Mouse (Mus musculus): ENCODE measurements around the gene Ankrd2. TPM values are rescaled to one million over a fixed set of nuclear protein-coding genes. Genes with fewer than 3 reads are reported as not detected.

Ankrd2 gene
- polyA plus RNA-seq, 1 experiment from 2014 or later, result 0.18 TPM

DNA sequence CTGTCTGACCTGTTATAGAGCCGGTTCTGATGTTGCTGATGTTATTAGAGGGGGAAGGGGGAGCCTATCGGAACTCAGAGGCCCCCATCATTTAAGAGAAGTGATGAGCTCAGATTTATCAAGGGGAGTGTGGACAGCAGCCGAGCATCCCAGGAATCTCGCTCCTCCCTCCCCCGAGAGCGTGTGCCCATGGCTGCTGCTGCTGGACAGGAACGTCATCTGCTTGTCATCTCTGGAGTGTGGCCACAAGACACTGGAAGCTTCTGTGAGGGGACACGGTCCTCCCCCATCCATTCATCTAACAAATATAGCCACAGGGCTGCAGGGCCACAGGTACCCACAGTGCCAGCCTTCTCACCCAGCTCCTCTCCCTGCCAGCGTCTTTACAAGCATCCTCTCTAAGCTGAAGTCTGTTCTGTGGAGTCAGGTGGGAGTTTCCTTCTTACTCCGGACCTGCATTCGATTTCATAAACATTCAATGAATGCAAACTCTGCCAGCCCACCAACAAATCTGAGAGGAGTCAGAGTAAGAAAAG lies 1.4 kb downstream of the Ankrd2 start:
- Histone ChIP-seq H3K9me3 (no peaks in the 10 kb centered on the region), H3K4me1 (0 out of 2 replicates have a peak, but pooled peaks cover 16% of the 10 kb centered on the region), H3K9ac (no peak overlapping the region), H3K4me3 (no peak overlapping the region), H3K27ac (no peak overlapping the region), H3K36me3 (peaks cover 7% of the 10 kb centered on the region; the same call in 1 of the 2 replicates), H3K27me3 (replicated peaks) (peaks cover 5% of the 10 kb centered on the region), H3K4me2 (replicated peaks) (no peak overlapping the region)
- 83% methylated on average over 11 of the region's 11 CpGs for WGBS
- ATAC-seq (ENCODE audit: low FRiP score, low read depth), result no peak

- H3K36me3 ChIP-seq, result peaks cover 7% of the 10 kb centered on the region; the same call in 1 of the 2 replicates
- no peak for ATAC-seq (ENCODE audit: low FRiP score, low read depth)
- no peak overlapping the region for H3K4me2 ChIP-seq (replicated peaks)
- H3K9me3 ChIP-seq, result no peaks in the 10 kb centered on the region
- no peak overlapping the region for H3K9ac ChIP-seq
- WGBS, result 93% methylated on average over 12 of the region's 12 CpGs
- no peak overlapping the region for H3K27ac ChIP-seq
- H3K4me3 ChIP-seq, result no peak overlapping the region
- H3K27me3 ChIP-seq (replicated peaks), result peaks cover 5% of the 10 kb centered on the region
- 0 out of 2 replicates have a peak, but pooled peaks cover 16% of the 10 kb centered on the region for H3K4me1 ChIP-seq
These were observed 2.5 kb downstream of the Ankrd2 start for GRCm38 (mm10) chr19:42038310-42038709.

GRCm38 (mm10) chr19:42043988-42044387 lies 8.2 kb downstream of the Ankrd2 start:
- Histone ChIP-seq H3K4me1 (no peaks in the 10 kb centered on the region), H3K27me3 (replicated peaks) (peaks cover 5% of the 10 kb centered on the region), H3K4me3 (no peak overlapping the region), H3K9me3 (no peaks in the 10 kb centered on the region), H3K36me3 (no peaks in the 10 kb centered on the region), H3K27ac (no peak overlapping the region), H3K9ac (no peak overlapping the region), H3K4me2 (replicated peaks) (no peak overlapping the region)
- 93% methylated on average over 6 of the region's 6 CpGs for WGBS
- ATAC-seq (ENCODE audit: low FRiP score, low read depth), result no peak

GRCm38 (mm10) chr19:42045269-42046102 lies 9.7 kb downstream of the Ankrd2 start, which contains the start of gene Hoga1:
Gene Hoga1, plus strand, starts transcription at chr19:42045610.
- no peak within 1 kb of the TSS for H3K27ac ChIP-seq
- peaks cover 2% of the 10 kb centered on the region; the same call in 1 of the 2 replicates for H3K27me3 ChIP-seq (replicated peaks)
- peak; percentile 76 for ATAC-seq (ENCODE audit: low FRiP score, low read depth)
- H3K9me3 ChIP-seq, result no peaks in the 10 kb centered on the region
- H3K36me3 ChIP-seq, result no peaks in the 10 kb centered on the region
- H3K9ac ChIP-seq, result no peak within 1 kb of the TSS
- H3K4me1 ChIP-seq, result no peaks in the 10 kb centered on the region
- 24% methylated on average over 23 of the region's 23 CpGs for WGBS
- peak within 1 kb of the TSS; percentile 24 for H3K4me3 ChIP-seq
- H3K4me2 ChIP-seq (replicated peaks), result peak within 1 kb of the TSS; percentile 54

DNA sequence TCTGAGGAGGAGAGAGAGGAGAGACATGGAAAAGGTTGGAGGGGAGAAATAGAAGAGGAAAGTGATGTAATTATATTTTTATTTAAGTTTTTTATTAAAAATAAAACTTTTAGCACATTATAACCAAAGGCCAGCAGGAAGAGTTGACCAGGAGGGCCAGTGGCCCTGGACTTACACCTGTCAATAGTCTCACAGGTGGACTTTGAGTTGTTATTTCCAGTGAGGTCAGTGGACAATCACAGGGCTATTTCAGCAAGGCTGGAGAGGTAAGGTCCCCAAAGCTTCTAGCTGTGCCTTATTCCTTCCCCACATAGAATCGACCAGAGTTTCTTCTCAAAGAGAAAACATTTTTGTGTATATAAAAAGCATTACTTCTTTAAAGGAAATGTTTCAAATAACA lies 14.5 kb downstream of the Ankrd2 start:
- no peaks in the 10 kb centered on the region for H3K36me3 ChIP-seq
- H3K9ac ChIP-seq, result no peak overlapping the region
- no peaks in the 10 kb centered on the region for H3K4me1 ChIP-seq
- no peak for ATAC-seq (ENCODE audit: low FRiP score, low read depth)
- H3K4me2 ChIP-seq (replicated peaks), result no peak overlapping the region
- no peaks in the 10 kb centered on the region for H3K27me3 ChIP-seq (replicated peaks)
- WGBS, result 82% methylated on average over 1 of the region's 1 CpGs
- H3K4me3 ChIP-seq, result no peak overlapping the region
- no peaks in the 10 kb centered on the region for H3K9me3 ChIP-seq
- H3K27ac ChIP-seq, result no peak overlapping the region

- WGBS, result 84% methylated on average over 3 of the region's 3 CpGs
- H3K4me3 ChIP-seq, result no peak overlapping the region
- no peak for ATAC-seq (ENCODE audit: low FRiP score, low read depth)
These were observed 15.6 kb downstream of the Ankrd2 start for GRCm38 (mm10) chr19:42051351-42051750.

GRCm38 (mm10) chr19:42051948-42052347 lies 16.1 kb downstream of the Ankrd2 start, which contains the start of gene 4933411K16Rik:
Gene 4933411K16Rik, plus strand, starts transcription at chr19:42052248.
- Histone ChIP-seq H3K9me3 (no peaks in the 10 kb centered on the region), H3K27ac (no peak within 1 kb of the TSS), H3K27me3 (replicated peaks) (no peaks in the 10 kb centered on the region), H3K36me3 (no peaks in the 10 kb centered on the region), H3K4me3 (no peak within 1 kb of the TSS), H3K4me2 (replicated peaks) (no peak within 1 kb of the TSS), H3K9ac (no peak within 1 kb of the TSS), H3K4me1 (no peaks in the 10 kb centered on the region)
- ATAC-seq (ENCODE audit: low FRiP score, low read depth), result no peak
- WGBS, result 78% methylated on average over 4 of the region's 4 CpGs

More at GRCm38 (mm10) chr19:42051351-42051750, 15.6 kb downstream of the Ankrd2 start:
- Histone ChIP-seq H3K27ac (no peak overlapping the region), H3K4me1 (no peaks in the 10 kb centered on the region), H3K9me3 (no peaks in the 10 kb centered on the region), H3K4me2 (replicated peaks) (no peak overlapping the region), H3K9ac (no peak overlapping the region), H3K36me3 (no peaks in the 10 kb centered on the region), H3K27me3 (replicated peaks) (no peaks in the 10 kb centered on the region)

DNA sequence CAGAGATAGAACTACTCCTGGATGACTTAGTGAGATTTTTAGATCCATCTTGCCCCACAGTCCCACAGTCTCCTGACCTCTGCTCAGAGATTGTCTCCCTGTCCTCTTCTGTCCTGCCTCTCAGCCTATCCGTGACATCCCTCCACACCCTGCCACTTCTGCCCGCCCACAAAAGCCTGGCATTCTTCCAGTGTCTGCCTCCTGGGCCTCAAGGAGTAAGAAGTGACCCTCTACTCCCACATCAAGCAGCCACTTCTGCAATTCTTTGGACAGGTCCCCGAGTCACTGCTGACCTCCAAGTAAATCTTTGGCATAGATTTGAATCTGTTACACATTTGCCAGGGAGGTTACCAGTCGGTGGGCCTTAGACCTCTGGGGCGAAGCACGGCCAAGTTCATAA lies 18.5 kb downstream of the Ankrd2 start:
- 87% methylated on average over 6 of the region's 6 CpGs for WGBS
- Histone ChIP-seq H3K4me2 (replicated peaks) (no peak overlapping the region), H3K36me3 (no peaks in the 10 kb centered on the region), H3K4me3 (no peak overlapping the region), H3K4me1 (no peaks in the 10 kb centered on the region), H3K27ac (no peak overlapping the region), H3K9me3 (no peaks in the 10 kb centered on the region), H3K27me3 (replicated peaks) (no peaks in the 10 kb centered on the region), H3K9ac (no peak overlapping the region)
- no peak for ATAC-seq (ENCODE audit: low FRiP score, low read depth)

- H3K27ac ChIP-seq, result no peak overlapping the region
- ATAC-seq (ENCODE audit: low FRiP score, low read depth), result no peak
- WGBS, result 71% methylated on average over 2 of the region's 2 CpGs
- no peak overlapping the region for H3K9ac ChIP-seq
- H3K36me3 ChIP-seq, result no peaks in the 10 kb centered on the region
- H3K27me3 ChIP-seq (replicated peaks), result no peaks in the 10 kb centered on the region
- no peaks in the 10 kb centered on the region for H3K4me1 ChIP-seq
- no peak overlapping the region for H3K4me2 ChIP-seq (replicated peaks)
- no peaks in the 10 kb centered on the region for H3K9me3 ChIP-seq
- no peak overlapping the region for H3K4me3 ChIP-seq
These were observed 20.1 kb downstream of the Ankrd2 start for GRCm38 (mm10) chr19:42055881-42056280.

GRCm38 (mm10) chr19:42056719-42057409 lies 21.1 kb downstream of the Ankrd2 start:
- H3K27ac ChIP-seq, result no peak overlapping the region
- 83% methylated on average over 6 of the region's 6 CpGs for WGBS
- no peaks in the 10 kb centered on the region for H3K9me3 ChIP-seq
- ATAC-seq (ENCODE audit: low FRiP score, low read depth), result no peak
- no peak overlapping the region for H3K4me3 ChIP-seq
- no peaks in the 10 kb centered on the region for H3K4me1 ChIP-seq
- H3K36me3 ChIP-seq, result no peaks in the 10 kb centered on the region
- no peak overlapping the region for H3K9ac ChIP-seq
- H3K4me2 ChIP-seq (replicated peaks), result no peak overlapping the region
- no peaks in the 10 kb centered on the region for H3K27me3 ChIP-seq (replicated peaks)

GRCm38 (mm10) chr19:42058426-42058825 lies 22.6 kb downstream of the Ankrd2 start:
- Histone ChIP-seq H3K4me2 (replicated peaks) (no peak overlapping the region), H3K27ac (no peak overlapping the region), H3K4me3 (no peak overlapping the region), H3K36me3 (no peaks in the 10 kb centered on the region), H3K4me1 (no peaks in the 10 kb centered on the region), H3K9me3 (no peaks in the 10 kb centered on the region), H3K9ac (no peak overlapping the region), H3K27me3 (replicated peaks) (no peaks in the 10 kb centered on the region)
- ATAC-seq (ENCODE audit: low FRiP score, low read depth), result no peak
- WGBS, result 77% methylated on average over 7 of the region's 7 CpGs

- WGBS, result 91% methylated on average over 7 of the region's 7 CpGs
- Histone ChIP-seq H3K27me3 (replicated peaks) (no peaks in the 10 kb centered on the region), H3K4me1 (no peaks in the 10 kb centered on the region), H3K9me3 (no peaks in the 10 kb centered on the region), H3K9ac (no peak overlapping the region), H3K4me3 (no peak overlapping the region), H3K4me2 (replicated peaks) (no peak overlapping the region), H3K27ac (no peak overlapping the region), H3K36me3 (no peaks in the 10 kb centered on the region)
- no peak for ATAC-seq (ENCODE audit: low FRiP score, low read depth)
These were observed 25.6 kb downstream of the Ankrd2 start for GRCm38 (mm10) chr19:42061443-42061842.
